Mouse (Mus musculus) CH12.LX (cell line): ENCODE measurements around the gene Nkapl. TPM values are rescaled to one million over a fixed set of nuclear protein-coding genes. Genes with fewer than 3 reads are reported as not detected.

Experiments used
- DNase-seq: peaks from one replicate; pipeline ENCODE4 v3.0.0-alpha.2; 2013; ENCODE audit errors: extremely low read depth
- H3K27ac ChIP-seq: 2 replicates; pipeline ENCODE4 v1.5.1; 2012; ENCODE audit warnings: low read depth, mild to moderate bottlenecking, control low read depth, moderate library complexity; ENCODE audit not compliant: insufficient read depth
- H3K27me3 ChIP-seq: replicated peaks from 2 replicates; pipeline ENCODE3; 2012; ENCODE audit warnings: inconsistent platforms
- H3K36me3 ChIP-seq, 2 experiments: replicated peaks in 1 of 2; 2 replicates each; pipeline versions ENCODE3 to v1.6.1; 2012; ENCODE audit warnings: inconsistent platforms in 1 of 2, low read length in 1 of 2, mild to moderate bottlenecking in 1 of 2, mixed read lengths in 1 of 2, moderate library complexity in 1 of 2; ENCODE audit not compliant: control insufficient read depth in 1 of 2, insufficient read depth in 1 of 2
- H3K4me1 ChIP-seq, 2 experiments: 2 replicates each; pipeline ENCODE4 v1.6.1; 2012; ENCODE audit warnings: inconsistent platforms in 1 of 2, moderate library complexity in 1 of 2; ENCODE audit not compliant: insufficient read depth in 2 of 2, control insufficient read depth in 1 of 2
- H3K4me2 ChIP-seq: 2 replicates; pipeline ENCODE4 v1.6.1; 2012; ENCODE audit warnings: low read depth, mild to moderate bottlenecking, control low read depth; ENCODE audit not compliant: poor library complexity, insufficient read depth, severe bottlenecking
- H3K4me3 ChIP-seq, 3 experiments: fragments of 150-350 bp in 1 of 3; sonication (generic) in 1 of 3; replicated peaks in 1 of 3; 2 replicates each; pipeline versions ENCODE3 to v1.5.1; 2011 to 2012; ENCODE audit warnings: low read depth in 2 of 3, low read length in 2 of 3, mild to moderate bottlenecking in 2 of 3, moderate library complexity in 2 of 3, control low read depth in 1 of 3, improper control_type of control experiment in 1 of 3, inconsistent platforms in 1 of 3, mixed read lengths in 1 of 3; ENCODE audit not compliant: poor library complexity in 1 of 3
- H3K79me2 ChIP-seq: replicated peaks from 2 replicates; pipeline ENCODE4 v1.6.1; 2012; ENCODE audit warnings: mild to moderate bottlenecking, moderate library complexity; ENCODE audit not compliant: control insufficient read depth, poor library complexity, insufficient read depth, severe bottlenecking; ENCODE audit errors: extremely low read depth
- H3K9ac ChIP-seq: 2 replicates; pipeline ENCODE4 v1.6.1; 2012; ENCODE audit warnings: low read depth, mild to moderate bottlenecking, control low read depth, moderate library complexity; ENCODE audit not compliant: insufficient read depth
- H3K9me3 ChIP-seq: replicated peaks from 2 replicates; pipeline ENCODE3; 2012; ENCODE audit warnings: low read length, inconsistent platforms, mixed read lengths
- BHLHE40 ChIP-seq: IDR thresholded peaks from 2 replicates; pipeline ENCODE4 v1.6.1; 2011; ENCODE audit warnings: mild to moderate bottlenecking, low read depth, low read length, improper control_type of control experiment
- CHD1 ChIP-seq: IDR thresholded peaks from 2 replicates; pipeline ENCODE4 v1.6.1; 2012; ENCODE audit warnings: low read depth, low read length, improper control_type of control experiment, inconsistent platforms
- CHD2 ChIP-seq: IDR thresholded peaks from 2 replicates; pipeline ENCODE4 v1.6.1; 2011; ENCODE audit warnings: low read length, improper control_type of control experiment
- ELF1 ChIP-seq: IDR thresholded peaks from 2 replicates; pipeline ENCODE4 v1.6.1; 2014; ENCODE audit warnings: low read depth, mild to moderate bottlenecking, inconsistent platforms, low read length, improper control_type of control experiment
- ETS1 ChIP-seq: conservative IDR thresholded peaks from 2 replicates; pipeline ENCODE4 v1.6.1; 2012; ENCODE audit warnings: low read depth, mild to moderate bottlenecking, inconsistent platforms, low read length, improper control_type of control experiment, moderate library complexity
- GABPA ChIP-seq: IDR thresholded peaks from 2 replicates; pipeline ENCODE4 v1.6.1; 2012; ENCODE audit warnings: low read depth, low read length, improper control_type of control experiment, inconsistent platforms; ENCODE audit not compliant: insufficient replicate concordance
- HCFC1 ChIP-seq: IDR thresholded peaks from 2 replicates; pipeline ENCODE4 v1.6.1; 2012; ENCODE audit warnings: low read depth, mild to moderate bottlenecking, inconsistent platforms, low read length, improper control_type of control experiment
- IRF4 ChIP-seq: IDR thresholded peaks from 2 replicates; pipeline ENCODE4 v1.6.1; 2014; ENCODE audit warnings: low read depth, mild to moderate bottlenecking, inconsistent platforms, low read length, improper control_type of control experiment
- JUND ChIP-seq: conservative IDR thresholded peaks from 2 replicates; pipeline ENCODE4 v1.6.1; 2011; ENCODE audit warnings: low read depth, low read length, improper control_type of control experiment
- MAX ChIP-seq: IDR thresholded peaks from 2 replicates; pipeline ENCODE4 v1.6.1; 2011; ENCODE audit warnings: low read length, improper control_type of control experiment
- MEF2A ChIP-seq: IDR thresholded peaks from 2 replicates; pipeline ENCODE4 v1.6.1; 2014; ENCODE audit warnings: low read depth, mild to moderate bottlenecking, inconsistent platforms, low read length, improper control_type of control experiment, borderline replicate concordance
- MXI1 ChIP-seq: IDR thresholded peaks from 2 replicates; pipeline ENCODE4 v1.6.1; 2011; ENCODE audit warnings: mild to moderate bottlenecking, low read depth, low read length, improper control_type of control experiment
- MYC ChIP-seq: IDR thresholded peaks from 2 replicates; pipeline ENCODE4 v1.6.1; 2011; ENCODE audit warnings: low read depth, mild to moderate bottlenecking, improper control_type of control experiment, low read length
- PAX5 ChIP-seq: IDR thresholded peaks from 2 replicates; pipeline ENCODE4 v1.6.1; 2012; ENCODE audit warnings: low read length, inconsistent platforms, mixed read lengths
- TBP ChIP-seq: conservative IDR thresholded peaks from 2 replicates; pipeline ENCODE4 v1.6.1; 2011; ENCODE audit warnings: low read depth, low read length, improper control_type of control experiment
- UBTF ChIP-seq: IDR thresholded peaks from 2 replicates; pipeline ENCODE4 v1.6.1; 2012; ENCODE audit warnings: low read depth, mild to moderate bottlenecking, inconsistent platforms, low read length, improper control_type of control experiment, moderate library complexity
- USF1 ChIP-seq: IDR thresholded peaks from 2 replicates; pipeline ENCODE4 v1.6.1; 2014; ENCODE audit warnings: low read depth, mild to moderate bottlenecking, inconsistent platforms, low read length, improper control_type of control experiment
- USF2 ChIP-seq: conservative IDR thresholded peaks from 2 replicates; pipeline ENCODE4 v1.6.1; 2011; ENCODE audit warnings: low read depth, low read length, improper control_type of control experiment
- ZC3H11A ChIP-seq: IDR thresholded peaks from 2 replicates; pipeline ENCODE4 v1.6.1; 2012; ENCODE audit warnings: low read depth, mild to moderate bottlenecking, inconsistent platforms, low read length, improper control_type of control experiment
- ZKSCAN1 ChIP-seq: IDR thresholded peaks from 2 replicates; pipeline ENCODE4 v1.6.1; 2012; ENCODE audit warnings: low read depth, inconsistent platforms, low read length, improper control_type of control experiment, borderline replicate concordance
- ZNF384 ChIP-seq: IDR thresholded peaks from 2 replicates; pipeline ENCODE4 v1.6.1; 2012; ENCODE audit warnings: low read depth, low read length, improper control_type of control experiment, inconsistent platforms
- dilution Hi-C: fragments of 300-500 bp; cut with MboI; formaldehyde crosslinking; loops from 2 replicates; pipeline ENCODE4 v1.14.3; 2020; ENCODE audit warnings: low sequenced_read_pairs; ENCODE audit not compliant: extremely low pct_unique_long_range_greater_than_20kb, extremely low pct_ligation_motif_present
- in situ Hi-C: fragments of 300-500 bp; cut with MboI; formaldehyde crosslinking; loops from 3 replicates; pipeline ENCODE4 v1.14.3; 2019; ENCODE audit warnings: low sequenced_read_pairs, low pct_ligation_motif_present, low pct_unique_long_range_greater_than_20kb, mixed read lengths
- polyA plus RNA-seq: library from polyadenylated mRNA; unstranded; fragments of >175 nt; gene quantifications from 2 replicates; pipeline ENCODE4 v1.2.1, GENCODE M21; 2012; ENCODE audit warnings: low read depth; ENCODE audit not compliant: insufficient read length
- total RNA-seq, 2 experiments: library from RNA; depleted of rRNA; stranded (reverse); fragments of 300-350 nt in 1 of 2; fragments of >200 nt in 1 of 2; gene quantifications; 2 replicates each; pipeline ENCODE4 v1.2.3; 2012 to 2014

Nkapl gene
- total and polyA plus RNA-seq, 3 experiments = 0.26 to 0.90 (median 0.76) TPM

DNA sequence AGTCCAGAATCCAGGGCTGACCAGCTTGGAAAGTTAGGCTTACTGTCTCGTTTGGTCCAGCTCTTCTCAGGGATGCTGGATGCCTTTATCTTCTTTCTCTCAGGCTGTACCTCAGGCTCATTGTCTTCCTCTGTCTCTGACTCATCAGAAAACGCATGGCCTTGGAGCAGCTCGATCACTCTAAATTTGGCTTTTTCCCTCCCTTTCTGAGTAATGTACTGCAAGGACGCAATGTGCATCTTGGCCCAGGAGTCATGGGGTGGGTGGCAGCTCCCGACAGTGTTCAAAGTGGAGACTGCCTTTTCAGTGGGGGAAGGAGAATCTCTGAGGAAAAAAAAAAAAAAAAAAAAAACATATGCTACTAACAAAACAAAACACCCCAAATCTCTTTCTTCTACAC is 45.0 kb downstream of the Nkapl start:
- H3K9me3 ChIP-seq = no peaks in the 10 kb centered on the region
- H3K79me2 ChIP-seq = no peaks in the 10 kb centered on the region
- no peak overlapping the region for H3K4me2 ChIP-seq
- H3K9ac ChIP-seq = no peak overlapping the region
- H3K27me3 ChIP-seq = no peaks in the 10 kb centered on the region
- peaks cover 0 to 6% of the 10 kb centered on the region in 2 experiments for H3K36me3 ChIP-seq
- H3K4me3 ChIP-seq = no peak overlapping the region
- in situ Hi-C loops (loop anchor here (25.0 kb wide), 1 partner anchor 589 kb away; the partner anchor contains the start of gene Prss16), dilution Hi-C loops (no loop called here)
- no peaks in the 10 kb centered on the region for H3K4me1 ChIP-seq
- H3K27ac ChIP-seq = no peak overlapping the region
- TF ChIP-seq HCFC1 (no peak), MAX (no peak), ZC3H11A (no peak), MYC (no peak), BHLHE40 (no peak), TBP (no peak), USF1 (no peak), MEF2A (no peak), PAX5 (no peak), UBTF (no peak)
- no peak for DNase-seq

DNA sequence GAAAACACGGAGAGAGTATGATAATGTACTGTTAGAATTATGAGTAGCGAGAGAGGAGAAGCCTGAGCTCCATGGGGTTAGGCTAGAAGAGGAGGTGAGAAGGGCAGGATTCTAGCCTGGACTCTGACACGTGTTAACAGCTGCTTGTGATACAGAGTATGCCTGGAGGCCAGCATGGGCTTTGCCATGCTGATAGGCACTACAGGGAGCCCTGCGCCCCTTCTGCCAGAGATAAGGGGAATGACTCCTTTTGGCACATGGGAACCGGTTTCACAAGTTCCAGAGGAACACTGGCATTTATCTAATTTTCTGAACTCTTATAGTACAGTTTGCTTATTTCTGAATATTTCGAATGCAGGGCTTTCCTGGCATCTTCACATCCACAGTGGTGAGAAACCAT is 49.4 kb downstream of the Nkapl start:
- H3K79me2 ChIP-seq = no peaks in the 10 kb centered on the region
- dilution Hi-C loops (no loop called here), in situ Hi-C loops (loop anchor here (25.0 kb wide), 1 partner anchor 593 kb away; the partner anchor contains the start of gene Prss16)
- H3K4me2 ChIP-seq = no peak overlapping the region
- H3K4me3 ChIP-seq = no peak overlapping the region
- H3K27ac ChIP-seq = no peak overlapping the region
- peaks cover 5 to 15% of the 10 kb centered on the region in 2 experiments for H3K4me1 ChIP-seq
- H3K9me3 ChIP-seq = no peaks in the 10 kb centered on the region
- no peaks in the 10 kb centered on the region for H3K27me3 ChIP-seq
- TF ChIP-seq ELF1 = no peak
- no peak for TF ChIP-seq HCFC1
- TF ChIP-seq UBTF = no peak
- no peak for TF ChIP-seq ZC3H11A
- TF ChIP-seq ETS1 = no peak
- no peak for TF ChIP-seq USF2
- TF ChIP-seq MEF2A = no peak
- no peak for TF ChIP-seq JUND
- TF ChIP-seq CHD2 = no peak
- no peak for TF ChIP-seq GABPA
- no peak for TF ChIP-seq ZKSCAN1
- TF ChIP-seq BHLHE40 = no peak
- no peak for TF ChIP-seq ZNF384
- no peak for TF ChIP-seq USF1
- no peak for TF ChIP-seq MXI1
- no peak for TF ChIP-seq IRF4
- no peak for TF ChIP-seq PAX5
- no peak for TF ChIP-seq CHD1
- H3K9ac ChIP-seq = no peak overlapping the region
- peaks cover 0 to 2% of the 10 kb centered on the region in 2 experiments for H3K36me3 ChIP-seq
- DNase-seq = no peak
